Mouse (Mus musculus) forebrain, postnatal 0 days (tissue): Measurements from ENCODE around the gene Ctrc. TPM values are rescaled to one million over a fixed set of nuclear protein-coding genes. Genes with fewer than 3 reads are reported as not detected.

Experiments
- ATAC-seq: fragments of 200-750 bp; cut with Nextera tagmentation; 2 replicates; pipeline ENCODE4 v1.8.0; 2017; ENCODE audit warnings: mild to moderate bottlenecking, moderate library complexity
- DNase-seq: peaks from one replicate; pipeline ENCODE4 v3.0.0-alpha.2; 2015
- H3K27ac ChIP-seq: fragments of 300-500 bp; sonication (generic); 2 replicates; pipeline ENCODE4 v1.5.1; 2014; ENCODE audit warnings: low read depth, mild to moderate bottlenecking, antibody characterized with exemption, low read length, moderate library complexity, mixed read lengths
- H3K27me3 ChIP-seq: fragments of 300-500 bp; sonication (generic); 2 replicates; pipeline ENCODE4 v1.6.1; 2014; ENCODE audit warnings: mild to moderate bottlenecking, low read length, mixed read lengths; ENCODE audit not compliant: insufficient read depth
- H3K36me3 ChIP-seq: fragments of 300-500 bp; sonication (generic); 2 replicates; pipeline ENCODE4 v1.6.1; 2014; ENCODE audit warnings: mild to moderate bottlenecking, moderate library complexity; ENCODE audit not compliant: insufficient read depth
- H3K4me1 ChIP-seq: fragments of 300-500 bp; sonication (generic); 2 replicates; pipeline ENCODE4 v1.6.1; 2014; ENCODE audit warnings: antibody characterized with exemption; ENCODE audit not compliant: insufficient read depth
- H3K4me2 ChIP-seq: fragments of 300-500 bp; sonication (generic); 2 replicates; pipeline ENCODE4 v1.6.1; 2014; ENCODE audit warnings: low read depth, mild to moderate bottlenecking, moderate library complexity
- H3K4me3 ChIP-seq: fragments of 300-500 bp; sonication (generic); 2 replicates; pipeline ENCODE4 v1.5.1; 2014; ENCODE audit warnings: low read depth, low read length, mixed read lengths
- H3K9ac ChIP-seq: fragments of 300-500 bp; sonication (generic); 2 replicates; pipeline ENCODE4 v1.6.1; 2014; ENCODE audit warnings: mild to moderate bottlenecking
- H3K9me3 ChIP-seq: fragments of 300-500 bp; sonication (generic); 2 replicates; pipeline ENCODE4 v1.6.1; 2016; ENCODE audit warnings: low read length
- CTCF ChIP-seq: sonication (generic); IDR thresholded peaks from 2 replicates; pipeline ENCODE4 v1.5.1; 2016; ENCODE audit warnings: antibody characterized with exemption, control low read depth, low read depth
- WGBS: fragments of 180-500 bp; shearing (Covaris S2); extraction: QIAGEN DNeasy Blood & Tissue Kit; methylation state at CpG from one replicate; pipeline ENCODE4 v1.1.7; 2014; 5-methylcytosine and 5-hydroxymethylcytosine counted together
- polyA plus RNA-seq: library from polyadenylated mRNA; unstranded; fragments of >200 nt; fragmentation: Nextera tagmentation; extraction: Ambion mirVana; gene quantifications from 2 replicates; pipeline ENCODE4 v1.2.1, GENCODE M21; 2015
- total RNA-seq: library from RNA; depleted of rRNA; stranded (reverse); fragments of >200 nt; gene quantifications from 2 replicates; pipeline ENCODE4 v1.2.3, GENCODE M21; 2014

Gene Ctrc
- total and polyA plus RNA-seq, 2 experiments from 2014 or later, result not detected

DNA sequence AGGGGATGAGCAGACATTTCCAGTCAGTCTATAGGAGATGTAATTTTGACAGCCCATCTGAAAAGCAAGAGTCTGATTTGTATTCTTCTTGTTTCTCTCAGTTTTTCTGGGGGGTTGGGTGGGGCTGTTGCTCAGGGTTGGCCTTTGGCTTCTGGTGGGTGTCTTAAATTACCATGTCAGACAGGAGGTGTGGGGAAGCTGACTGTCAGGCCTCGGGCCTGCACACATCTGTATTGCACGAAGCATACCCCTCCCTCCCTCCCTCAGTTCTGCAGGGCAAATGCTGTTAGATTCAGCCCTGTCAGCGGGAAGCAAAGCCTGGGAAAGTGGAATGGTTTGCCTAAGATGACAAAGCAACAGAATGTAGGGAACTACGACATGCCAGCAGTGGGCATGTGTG is 49.2 kb downstream of the Ctrc start:
- Histone ChIP-seq H3K4me2 (no peak overlapping the region), H3K27ac (no peak overlapping the region), H3K4me3 (no peak overlapping the region), H3K4me1 (peaks cover 10% of the 10 kb centered on the region), H3K36me3 (0 out of 2 replicates have a peak, but pooled peaks cover 10% of the 10 kb centered on the region), H3K9ac (no peak overlapping the region), H3K9me3 (no peaks in the 10 kb centered on the region), H3K27me3 (no peaks in the 10 kb centered on the region)
- no peak for ATAC-seq
- WGBS, result 91% methylated on average over 4 of the region's 4 CpGs
- TF ChIP-seq CTCF, result no peak
- no peak for DNase-seq

DNA sequence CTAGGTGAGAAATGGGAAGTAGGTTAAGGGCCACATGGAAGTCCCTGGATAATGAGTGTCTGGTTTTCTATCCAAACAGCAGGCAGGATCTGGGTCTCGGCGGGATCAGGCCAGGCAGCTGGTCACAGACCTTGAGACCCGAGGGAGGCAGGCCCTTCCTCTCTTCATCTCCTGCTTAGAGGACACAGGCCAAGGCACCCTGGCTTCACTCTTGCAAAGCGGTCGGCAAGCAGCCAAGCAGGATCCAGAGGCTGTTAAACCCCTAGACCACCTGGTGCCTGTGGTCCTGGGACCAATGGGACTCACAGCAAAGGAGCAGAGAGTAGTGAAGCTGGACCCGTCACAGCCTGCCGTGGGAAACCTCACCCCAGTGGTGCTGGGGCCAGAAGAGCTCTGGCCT is 49.8 kb downstream of the Ctrc start:
- 87% methylated on average over 7 of the region's 7 CpGs for WGBS
- no peak overlapping the region for H3K9ac ChIP-seq
- no peaks in the 10 kb centered on the region for H3K27me3 ChIP-seq
- DNase-seq (no peak), ATAC-seq (no peak)
- no peak overlapping the region for H3K4me3 ChIP-seq
- H3K4me2 ChIP-seq, result no peak overlapping the region
- TF ChIP-seq CTCF, result no peak
- H3K36me3 ChIP-seq, result 0 out of 2 replicates have a peak, but pooled peaks cover 10% of the 10 kb centered on the region
- H3K27ac ChIP-seq, result no peak overlapping the region
- H3K4me1 ChIP-seq, result peaks cover 10% of the 10 kb centered on the region
- H3K9me3 ChIP-seq, result no peaks in the 10 kb centered on the region

DNA sequence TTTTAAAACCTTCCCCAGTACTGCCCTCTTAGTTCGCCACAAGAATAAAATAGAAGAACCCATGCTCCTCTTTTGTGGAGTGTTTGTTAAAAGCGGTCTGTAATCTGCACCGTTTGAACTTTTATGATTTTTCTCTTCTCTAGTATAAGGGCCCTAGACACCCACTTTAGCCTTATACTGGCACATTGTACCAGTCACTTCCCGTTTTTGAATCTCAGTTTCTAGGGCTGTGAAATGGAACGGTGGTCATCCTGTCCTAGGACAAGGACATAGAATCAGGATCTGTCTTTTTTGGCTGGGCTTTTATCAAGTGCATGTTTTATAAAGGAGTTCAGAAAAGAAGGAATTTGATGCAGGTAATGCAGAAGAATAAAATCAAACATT is 52.0 kb downstream of the Ctrc start:
- Histone ChIP-seq H3K9me3 (no peaks in the 10 kb centered on the region), H3K9ac (peak overlapping the region; percentile 77), H3K27me3 (no peaks in the 10 kb centered on the region), H3K4me2 (peak overlapping the region; percentile 54), H3K4me3 (peak overlapping the region; percentile 73), H3K4me1 (peaks cover 15% of the 10 kb centered on the region), H3K27ac (peak overlapping the region; percentile 91), H3K36me3 (0 out of 2 replicates have a peak, but pooled peaks cover 10% of the 10 kb centered on the region)
- ATAC-seq (no peak), DNase-seq (no peak)
- 0 out of 2 replicates have a peak, but pooled peaks have one; percentile 1 for TF ChIP-seq CTCF
- WGBS, result 7% methylated on average over 5 of the region's 5 CpGs

DNA sequence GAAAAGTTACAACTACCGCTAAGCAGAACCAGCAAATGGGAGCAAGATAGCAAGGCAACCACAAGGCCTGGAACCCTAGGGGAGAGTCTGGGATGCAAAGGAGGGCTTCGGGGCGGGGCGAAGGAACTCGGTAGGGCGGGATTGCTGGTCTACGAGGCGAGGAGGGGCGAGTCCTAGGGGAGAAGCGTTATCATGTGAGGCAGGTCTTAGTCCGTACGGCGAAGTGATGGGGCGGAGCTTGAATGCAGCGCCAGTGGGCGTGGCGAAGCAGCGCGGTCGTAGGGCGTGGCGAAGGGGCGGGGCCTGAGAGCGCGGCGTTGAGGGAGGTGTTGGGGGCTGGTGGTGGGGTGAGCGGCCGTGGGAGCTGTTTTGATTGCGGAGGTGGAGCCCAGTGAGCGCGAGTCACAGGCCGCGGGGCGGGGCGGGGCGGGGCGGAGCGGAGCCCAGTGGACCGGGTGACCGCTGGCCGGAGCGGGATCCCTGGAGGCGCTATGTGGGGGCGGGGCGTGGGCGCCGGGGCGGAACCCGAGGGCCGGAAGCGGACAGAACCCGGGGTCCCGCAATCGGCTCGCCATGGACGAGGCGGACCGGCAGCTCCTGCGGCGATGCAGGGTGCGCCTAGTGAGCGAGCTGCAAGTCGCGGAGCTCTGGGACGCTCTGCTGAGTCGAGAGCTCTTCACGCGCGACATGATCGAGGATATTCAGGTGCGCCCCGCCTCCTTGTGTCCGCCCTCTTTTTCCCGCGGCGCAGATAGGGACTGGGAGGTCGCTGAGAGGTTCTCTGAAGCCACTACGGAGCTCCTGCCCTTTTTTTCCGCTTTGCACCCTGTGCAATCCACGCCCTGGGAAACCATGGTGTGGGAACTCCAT is 52.6 kb downstream of the Ctrc start, which contains the start of gene Casp9:
Casp9 (plus strand) TSS at position 331 of the 870 bp plus-strand sequence.
- peak; percentile 67 for ATAC-seq
- Histone ChIP-seq H3K9ac (peak within 1 kb of the TSS; percentile 77), H3K4me1 (peaks cover 15% of the 10 kb centered on the region), H3K9me3 (no peaks in the 10 kb centered on the region), H3K4me3 (peak within 1 kb of the TSS; percentile 73), H3K27me3 (no peaks in the 10 kb centered on the region), H3K4me2 (peak within 1 kb of the TSS; percentile 54), H3K36me3 (0 out of 2 replicates have a peak, but pooled peaks cover 10% of the 10 kb centered on the region), H3K27ac (peak within 1 kb of the TSS; percentile 91)
- no peak; the same call in 1 of the 2 replicates for TF ChIP-seq CTCF
- WGBS, result under 1% methylated on average over 67 of the region's 80 CpGs
- DNase-seq, result peak; percentile 95

DNA sequence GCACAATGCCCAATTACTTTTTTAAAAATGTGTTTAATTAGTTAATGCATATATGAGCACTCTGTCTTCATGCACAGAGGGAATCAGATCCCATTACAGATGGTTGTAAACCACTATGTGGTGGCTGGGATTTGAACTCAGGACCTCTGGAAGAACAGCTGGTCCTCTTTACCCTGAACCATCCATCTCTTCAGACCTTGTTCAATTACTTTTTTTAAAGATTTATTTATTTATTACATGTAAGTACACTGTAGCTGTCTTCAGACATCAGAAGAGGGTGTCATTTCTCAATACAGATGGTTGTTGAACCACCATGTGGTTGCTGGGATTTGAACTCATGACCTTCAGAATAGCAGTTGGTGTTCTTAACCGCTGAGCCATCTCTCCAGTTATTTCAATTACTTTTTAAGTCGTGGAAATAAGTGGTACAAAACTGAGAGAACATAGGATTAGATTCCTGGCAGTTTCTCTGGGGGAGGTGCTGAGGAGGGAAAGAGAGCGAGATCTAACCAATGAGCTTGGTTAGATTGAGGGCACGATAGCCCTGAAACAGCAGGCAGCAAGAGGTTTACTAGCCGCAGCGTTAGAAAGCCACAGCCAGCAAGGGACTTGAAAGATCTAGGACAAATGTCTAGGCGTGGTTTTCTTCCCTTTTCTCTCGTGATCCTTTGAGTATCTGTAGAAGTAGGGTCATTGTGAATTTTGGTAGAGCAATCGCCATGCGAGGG is 53.4 kb downstream of the Ctrc start:
- Histone ChIP-seq H3K4me3 (peak overlapping the region; percentile 73), H3K4me1 (peaks cover 15% of the 10 kb centered on the region), H3K36me3 (peaks cover 13% of the 10 kb centered on the region), H3K9ac (peak overlapping the region; percentile 77), H3K27me3 (no peaks in the 10 kb centered on the region), H3K4me2 (peak overlapping the region; percentile 54), H3K9me3 (no peaks in the 10 kb centered on the region), H3K27ac (peak overlapping the region; percentile 91)
- 10% methylated on average over 10 of the region's 10 CpGs for WGBS
- ATAC-seq (no peak), DNase-seq (no peak)
- no peak for TF ChIP-seq CTCF

DNA sequence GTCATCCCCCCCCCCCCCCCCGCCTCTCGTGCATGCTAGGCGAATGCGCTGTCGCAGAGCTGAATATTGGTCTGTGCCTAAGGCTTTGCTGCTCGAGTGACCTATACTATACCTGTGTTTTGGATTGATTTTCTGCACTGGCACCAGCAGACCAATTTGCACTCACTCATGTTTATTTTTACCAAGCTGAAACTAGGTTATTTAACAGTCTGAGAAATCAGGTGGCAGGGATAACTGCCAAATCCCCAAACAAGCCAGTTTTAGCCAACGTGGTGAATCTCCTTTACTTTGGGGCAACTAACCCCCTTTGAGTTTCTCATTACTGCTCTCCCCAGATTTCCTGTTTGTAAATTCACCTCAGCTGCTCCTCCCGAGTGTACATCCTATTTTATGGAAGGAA is 54.2 kb downstream of the Ctrc start:
- no peak for TF ChIP-seq CTCF
- H3K27me3 ChIP-seq, result no peaks in the 10 kb centered on the region
- H3K4me1 ChIP-seq, result peaks cover 15% of the 10 kb centered on the region
- no peak for ATAC-seq
- 93% methylated on average over 8 of the region's 8 CpGs for WGBS
- H3K4me2 ChIP-seq, result no peak overlapping the region
- DNase-seq, result no peak
- no peak overlapping the region for H3K27ac ChIP-seq
- no peak overlapping the region for H3K9ac ChIP-seq
- peaks cover 13% of the 10 kb centered on the region for H3K36me3 ChIP-seq
- no peaks in the 10 kb centered on the region for H3K9me3 ChIP-seq
- H3K4me3 ChIP-seq, result no peak overlapping the region
